Mouse (Mus musculus) lung, postnatal 0 days (tissue): ENCODE measurements around the gene Rbfox2. TPM values are rescaled to one million over a fixed set of nuclear protein-coding genes. Genes with fewer than 3 reads are reported as not detected.

Experiments
- ATAC-seq: fragments of 200-750 bp; cut with Nextera tagmentation; 2 replicates; pipeline ENCODE4 v1.8.0; 2017; ENCODE audit warnings: moderate library complexity
- DNase-seq: peaks from one replicate; pipeline ENCODE4 v3.0.0-alpha.2; 2016; ENCODE audit warnings: low spot score
- H3K27ac ChIP-seq: fragments of 300-500 bp; sonication (generic); 2 replicates; pipeline ENCODE4 v1.5.1; 2014; ENCODE audit warnings: antibody characterized with exemption, mild to moderate bottlenecking, low read length, mixed read lengths
- H3K27me3 ChIP-seq: fragments of 300-500 bp; sonication (generic); replicated peaks from 2 replicates; pipeline ENCODE4 v1.6.1; 2014; ENCODE audit warnings: low read length, mixed read lengths; ENCODE audit not compliant: insufficient read depth
- H3K36me3 ChIP-seq: fragments of 300-500 bp; sonication (generic); 2 replicates; pipeline ENCODE4 v1.6.1; 2014; ENCODE audit warnings: low read length, mixed read lengths; ENCODE audit not compliant: insufficient read depth
- H3K4me1 ChIP-seq: fragments of 300-500 bp; sonication (generic); 2 replicates; pipeline ENCODE4 v1.6.1; 2014; ENCODE audit warnings: antibody characterized with exemption, low read depth, low read length, mixed read lengths; ENCODE audit not compliant: insufficient read depth
- H3K4me2 ChIP-seq: fragments of 300-500 bp; sonication (generic); replicated peaks from 2 replicates; pipeline ENCODE4 v1.6.1; 2014; ENCODE audit warnings: low read depth, mild to moderate bottlenecking, low read length, moderate library complexity, mixed read lengths
- H3K4me3 ChIP-seq: fragments of 300-500 bp; sonication (generic); 2 replicates; pipeline ENCODE4 v1.5.1; 2014; ENCODE audit warnings: low read depth, low read length
- H3K9ac ChIP-seq: fragments of 300-500 bp; sonication (generic); replicated peaks from 2 replicates; pipeline ENCODE4 v1.6.1; 2014; ENCODE audit warnings: low read depth, mild to moderate bottlenecking
- H3K9me3 ChIP-seq: fragments of 300-500 bp; sonication (generic); 2 replicates; pipeline ENCODE4 v1.6.1; 2016; ENCODE audit warnings: low read length, mixed read lengths
- CTCF ChIP-seq: IDR thresholded peaks from 2 replicates; pipeline ENCODE4 v1.5.1; 2016; ENCODE audit warnings: antibody characterized with exemption, mild to moderate bottlenecking
- EP300 ChIP-seq: IDR thresholded peaks from 2 replicates; pipeline ENCODE4 v1.6.1; 2016; ENCODE audit warnings: antibody characterized with exemption, mild to moderate bottlenecking, control low read depth
- WGBS: fragments of 180-500 bp; shearing (Covaris S2); extraction: QIAGEN DNeasy Blood & Tissue Kit; methylation state at CpG from one replicate; pipeline ENCODE4 v1.1.7; 2014; 5-methylcytosine and 5-hydroxymethylcytosine counted together
- polyA plus RNA-seq: library from polyadenylated mRNA; unstranded; fragments of >200 nt; fragmentation: Nextera tagmentation; extraction: Ambion mirVana; gene quantifications from 2 replicates; pipeline ENCODE4 v1.2.1, GENCODE M21; 2015

Gene Rbfox2
- polyA plus RNA-seq, 1 experiment from 2014 or later: 17.4 TPM

GRCm38 (mm10) chr15:77039211-77039700 lies 267.5 kb downstream of the Rbfox2 start:
- Histone ChIP-seq H3K36me3 (no peaks in the 10 kb centered on the region), H3K4me3 (no peak overlapping the region), H3K27me3 (no peaks in the 10 kb centered on the region), H3K4me2 (no peak overlapping the region), H3K27ac (no peak overlapping the region), H3K4me1 (peaks cover 12% of the 10 kb centered on the region), H3K9me3 (no peaks in the 10 kb centered on the region), H3K9ac (no peak overlapping the region)
- ATAC-seq (no peak), DNase-seq (no peak)
- WGBS: 71% methylated on average over 9 of the region's 9 CpGs
- TF ChIP-seq CTCF: no peak
- no peak for TF ChIP-seq EP300

DNA sequence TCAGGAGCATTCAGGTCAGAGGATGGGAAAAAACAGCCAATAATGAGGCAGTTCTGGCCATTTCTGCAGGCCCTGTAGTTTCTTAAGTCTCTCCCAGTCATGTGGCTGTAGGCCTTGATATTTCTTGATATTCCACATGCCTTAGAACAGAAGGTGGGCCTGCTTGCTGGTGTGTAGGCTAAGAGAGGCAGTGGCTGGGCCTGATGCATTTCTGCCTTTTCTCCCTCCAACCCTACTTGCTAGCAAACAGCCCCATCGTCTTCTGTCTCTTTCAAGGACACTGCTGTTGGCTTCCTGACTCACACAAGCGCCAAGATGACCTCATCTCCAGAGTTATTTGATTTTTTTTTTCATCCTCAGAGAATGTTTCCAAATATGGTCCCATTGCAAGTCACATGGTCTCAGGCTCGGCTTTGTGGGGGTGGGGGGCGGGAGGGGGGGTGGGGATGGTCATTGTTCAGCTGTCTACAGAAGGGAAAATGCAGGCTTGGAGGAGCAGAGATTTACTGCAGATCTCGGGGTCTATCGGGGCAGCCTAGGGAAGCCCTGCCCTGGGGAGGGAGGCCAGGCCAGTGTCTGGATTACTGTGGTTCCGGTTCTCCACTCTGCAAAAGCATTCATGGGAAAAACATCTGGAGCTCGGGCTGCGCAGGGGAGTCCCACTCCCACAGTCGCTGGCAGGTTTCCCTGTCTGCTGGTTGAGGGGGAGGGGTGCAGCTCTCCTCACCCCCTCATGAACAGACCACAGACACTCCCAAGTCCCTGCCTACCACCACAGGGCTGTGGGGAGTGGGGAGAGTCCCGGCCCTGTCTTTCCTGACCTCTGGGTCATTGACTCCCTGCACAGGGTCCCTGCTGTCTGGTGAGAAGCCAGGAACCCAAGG lies 269.3 kb downstream of the Rbfox2 start:
- Histone ChIP-seq H3K4me1 (peaks cover 12% of the 10 kb centered on the region), H3K27ac (peak overlapping the region; percentile 92), H3K4me3 (no peak overlapping the region; the same call in 1 of the 2 replicates), H3K4me2 (peak overlapping the region; percentile 29; the same call in 1 of the 2 replicates), H3K9ac (no peak overlapping the region), H3K36me3 (no peaks in the 10 kb centered on the region), H3K27me3 (no peaks in the 10 kb centered on the region), H3K9me3 (no peaks in the 10 kb centered on the region)
- WGBS: 9% methylated on average over 11 of the region's 11 CpGs
- DNase-seq: peak; percentile 93
- peak; percentile 73 for ATAC-seq
- TF ChIP-seq CTCF: no peak
- TF ChIP-seq EP300: no peak

GRCm38 (mm10) chr15:77036989-77037277 lies 269.9 kb downstream of the Rbfox2 start:
- ATAC-seq (peak; percentile 57), DNase-seq (no peak)
- 24% methylated on average over 2 of the region's 2 CpGs for WGBS
- H3K27ac ChIP-seq: peak overlapping the region; percentile 92
- peaks cover 12% of the 10 kb centered on the region for H3K4me1 ChIP-seq
- no peak overlapping the region for H3K4me2 ChIP-seq
- H3K27me3 ChIP-seq: no peaks in the 10 kb centered on the region
- TF ChIP-seq EP300 (no peak), CTCF (no peak)
- H3K9me3 ChIP-seq: no peaks in the 10 kb centered on the region
- no peak overlapping the region for H3K4me3 ChIP-seq
- H3K9ac ChIP-seq: no peak overlapping the region
- no peaks in the 10 kb centered on the region for H3K36me3 ChIP-seq

DNA sequence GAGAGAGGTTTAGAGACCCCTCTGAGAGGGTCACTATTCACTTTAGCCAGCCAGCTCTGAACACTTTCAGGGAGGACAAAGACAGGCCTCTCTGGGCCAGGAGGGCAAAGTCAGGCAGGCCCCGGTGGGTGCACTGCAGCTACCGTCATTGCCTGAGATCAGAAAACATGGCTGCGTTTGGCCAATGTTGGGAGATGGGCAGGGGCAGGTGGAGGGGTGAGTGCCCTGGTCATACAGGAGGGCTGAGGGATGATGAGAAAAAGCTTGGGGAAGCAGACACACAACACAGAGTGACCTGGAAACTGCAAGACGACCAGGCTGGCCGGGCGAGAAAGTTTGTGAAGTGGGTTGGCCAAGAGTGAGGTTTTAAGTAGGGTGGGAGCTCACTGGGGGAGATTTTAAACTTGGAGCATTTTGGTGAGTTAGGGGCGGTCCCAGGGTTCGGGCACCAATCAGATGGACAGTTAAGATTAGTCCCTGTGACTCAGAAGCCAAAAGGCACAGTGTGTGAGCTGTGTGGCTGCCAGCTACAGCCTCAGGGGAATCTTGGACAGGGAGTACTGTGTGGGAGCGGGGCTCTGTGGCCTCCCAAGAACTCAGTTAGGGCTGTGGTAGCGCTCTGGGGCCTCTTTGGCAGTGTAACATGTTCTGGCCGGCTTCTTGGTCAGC lies 270.4 kb downstream of the Rbfox2 start:
- peak overlapping the region; percentile 92 for H3K27ac ChIP-seq

DNA sequence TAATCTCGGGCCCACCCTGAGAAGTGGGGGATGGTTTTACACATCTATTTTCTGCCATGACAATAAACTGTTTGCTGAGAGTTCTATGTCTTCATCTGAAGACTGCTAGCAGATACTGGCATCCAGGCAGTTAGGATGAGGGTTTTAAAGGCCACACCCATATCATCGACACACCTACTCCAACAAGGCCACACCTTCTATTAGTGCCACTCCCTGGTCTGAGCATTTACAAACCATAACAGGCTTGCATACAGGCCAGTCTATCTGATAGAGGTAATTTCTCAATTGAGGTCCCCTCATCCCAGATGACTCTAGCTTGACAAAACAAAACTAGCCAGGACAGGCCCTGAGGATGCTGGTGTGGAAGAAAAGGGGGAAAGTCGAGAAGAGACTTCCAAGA lies 271.2 kb downstream of the Rbfox2 start:
- ATAC-seq: no peak
- no peak overlapping the region for H3K4me2 ChIP-seq
- DNase-seq: no peak
- H3K4me3 ChIP-seq: no peak overlapping the region
- no peaks in the 10 kb centered on the region for H3K9me3 ChIP-seq
- H3K27me3 ChIP-seq: no peaks in the 10 kb centered on the region
- H3K9ac ChIP-seq: no peak overlapping the region
- peaks cover 12% of the 10 kb centered on the region for H3K4me1 ChIP-seq
- peak overlapping the region; percentile 92; the same call in 1 of the 2 replicates for H3K27ac ChIP-seq
- no peaks in the 10 kb centered on the region for H3K36me3 ChIP-seq
- WGBS: 79% methylated on average over 3 of the region's 3 CpGs
- TF ChIP-seq EP300 (no peak), CTCF (no peak)

More for the DNA sequence above, 270.4 kb downstream of the Rbfox2 start:
- ATAC-seq (peak; percentile 83), DNase-seq (peak; percentile 85)
- no peak for TF ChIP-seq EP300
- no peak for TF ChIP-seq CTCF
- Histone ChIP-seq H3K4me2 (no peak overlapping the region), H3K4me3 (no peak overlapping the region), H3K27me3 (no peaks in the 10 kb centered on the region), H3K9ac (no peak overlapping the region), H3K9me3 (no peaks in the 10 kb centered on the region), H3K36me3 (no peaks in the 10 kb centered on the region), H3K4me1 (peaks cover 12% of the 10 kb centered on the region)
- WGBS: 49% methylated on average over 11 of the region's 11 CpGs

DNA sequence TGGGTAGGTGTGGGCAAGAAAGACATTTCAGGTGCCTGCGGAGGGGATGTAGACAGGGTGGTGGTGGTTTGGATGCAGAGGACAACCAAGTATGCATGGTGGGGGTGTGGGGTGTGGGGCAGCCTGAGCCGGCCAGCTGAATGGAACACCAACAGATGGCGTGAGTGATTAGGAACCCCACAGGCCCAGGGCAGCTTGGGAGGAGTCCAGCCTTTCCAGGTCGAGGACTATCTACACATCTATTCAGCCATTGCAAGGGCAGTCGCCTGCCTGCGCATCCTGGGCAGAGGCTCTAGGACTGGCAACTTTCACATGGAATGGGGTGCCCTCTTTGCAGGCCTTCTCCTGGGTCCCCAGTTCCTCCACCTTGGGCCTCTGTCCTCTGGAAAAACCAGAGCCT lies 272.3 kb downstream of the Rbfox2 start:
- Histone ChIP-seq H3K4me1 (peaks cover 12% of the 10 kb centered on the region), H3K36me3 (no peaks in the 10 kb centered on the region), H3K27ac (no peak overlapping the region), H3K27me3 (no peaks in the 10 kb centered on the region), H3K4me3 (no peak overlapping the region), H3K9me3 (no peaks in the 10 kb centered on the region), H3K9ac (no peak overlapping the region), H3K4me2 (no peak overlapping the region)
- TF ChIP-seq EP300 (no peak), CTCF (no peak)
- WGBS: 78% methylated on average over 6 of the region's 6 CpGs
- no peak for DNase-seq
- no peak for ATAC-seq
